Mouse (Mus musculus): ENCODE data around the gene Met. TPM values are rescaled to one million over a fixed set of nuclear protein-coding genes. Genes with fewer than 3 reads are reported as not detected.

The Met gene
- polyA plus RNA-seq, 1 experiment from 2014 or later, result 2.8 TPM

DNA sequence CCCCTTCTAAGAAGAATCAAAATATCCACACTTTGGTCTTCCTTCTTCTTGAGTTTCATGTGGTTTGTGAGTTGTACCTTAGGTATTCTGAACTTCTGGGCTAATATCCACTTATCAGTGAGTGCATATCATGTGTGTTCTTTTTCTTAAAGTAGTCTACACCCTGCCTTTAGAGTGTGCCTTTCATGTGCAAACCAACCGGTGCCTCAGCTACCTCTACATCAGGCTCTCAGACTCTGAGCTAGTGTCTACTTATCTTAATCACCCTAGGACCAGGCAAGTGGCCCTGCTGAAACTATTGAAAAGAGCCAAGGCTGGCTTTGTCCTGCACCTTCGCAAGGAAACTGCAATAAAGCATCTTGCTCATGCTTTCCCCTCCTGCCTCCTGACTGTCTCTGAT lies 97.7 kb downstream of the Met start:
- Histone ChIP-seq H3K4me3 (no peak overlapping the region), H3K4me2 (no peak overlapping the region), H3K27ac (replicated peaks) (no peak overlapping the region), H3K36me3 (no peaks in the 10 kb centered on the region), H3K9me3 (no peaks in the 10 kb centered on the region), H3K27me3 (no peaks in the 10 kb centered on the region), H3K9ac (no peak overlapping the region), H3K4me1 (replicated peaks) (peaks cover 6% of the 10 kb centered on the region)
- 30% methylated on average over 2 of the region's 2 CpGs for WGBS
- ATAC-seq (ENCODE audit: low FRiP score, low read depth), result no peak

GRCm38 (mm10) chr6:17561886-17562285 lies 98.3 kb downstream of the Met start:
- 56% methylated on average over 3 of the region's 3 CpGs for WGBS
- ATAC-seq (ENCODE audit: low FRiP score, low read depth), result no peak

DNA sequence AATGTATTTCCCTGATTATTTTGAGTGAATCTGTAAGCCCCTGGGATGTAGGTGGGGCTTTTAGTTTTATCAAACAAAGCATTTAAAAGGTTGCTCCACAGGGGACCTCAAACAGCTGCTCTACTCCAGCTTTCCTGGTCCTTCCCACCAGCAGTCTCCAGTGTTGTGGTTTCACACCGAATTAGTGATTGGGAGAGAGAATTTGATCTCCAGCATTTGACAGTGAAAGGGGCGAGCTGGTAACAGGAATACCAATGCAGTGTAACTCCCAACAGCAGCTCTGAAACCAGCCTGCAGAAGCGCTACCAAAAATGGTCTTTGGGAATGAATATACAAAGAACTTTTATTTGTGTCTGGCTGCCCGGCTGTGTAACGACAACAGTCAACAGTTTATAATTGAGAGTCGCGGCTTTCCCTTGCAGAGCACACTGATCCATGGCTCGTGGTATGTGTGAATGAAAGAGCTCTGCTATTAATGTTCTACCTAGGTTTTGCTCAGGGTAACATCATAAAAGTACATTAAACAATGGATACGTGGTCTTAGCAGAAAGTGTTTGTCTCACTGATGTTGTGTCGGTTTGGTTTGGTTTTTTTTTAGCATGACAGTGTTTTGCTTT lies 99.0 kb downstream of the Met start:
- WGBS, result 9% methylated on average over 10 of the region's 10 CpGs
- 0 out of 2 replicates have a peak, but pooled peaks have one; percentile 38 for ATAC-seq (ENCODE audit: low FRiP score, low read depth)

More at GRCm38 (mm10) chr6:17561886-17562285, 98.3 kb downstream of the Met start:
- Histone ChIP-seq H3K9ac (no peak overlapping the region), H3K4me2 (no peak overlapping the region), H3K9me3 (no peaks in the 10 kb centered on the region), H3K4me3 (no peak overlapping the region), H3K36me3 (no peaks in the 10 kb centered on the region), H3K4me1 (replicated peaks) (peaks cover 6% of the 10 kb centered on the region), H3K27me3 (no peaks in the 10 kb centered on the region), H3K27ac (replicated peaks) (no peak overlapping the region)

GRCm38 (mm10) chr6:17568702-17569352 lies 105.2 kb downstream of the Met start:
- no peak for ATAC-seq (ENCODE audit: low FRiP score, low read depth)
- Histone ChIP-seq H3K4me1 (replicated peaks) (no peaks in the 10 kb centered on the region), H3K9ac (no peak overlapping the region), H3K4me2 (no peak overlapping the region), H3K27ac (replicated peaks) (no peak overlapping the region), H3K27me3 (no peaks in the 10 kb centered on the region), H3K36me3 (no peaks in the 10 kb centered on the region), H3K4me3 (no peak overlapping the region), H3K9me3 (no peaks in the 10 kb centered on the region)
- WGBS, result 91% methylated on average over 11 of the region's 11 CpGs

More for the DNA sequence above, 99.0 kb downstream of the Met start:
- H3K9ac ChIP-seq, result no peak overlapping the region
- H3K27ac ChIP-seq (replicated peaks), result no peak overlapping the region
- peaks cover 6% of the 10 kb centered on the region for H3K4me1 ChIP-seq (replicated peaks)
- H3K27me3 ChIP-seq, result no peaks in the 10 kb centered on the region
- no peaks in the 10 kb centered on the region for H3K36me3 ChIP-seq
- no peak overlapping the region for H3K4me3 ChIP-seq
- peak overlapping the region; percentile 32 for H3K4me2 ChIP-seq
- H3K9me3 ChIP-seq, result no peaks in the 10 kb centered on the region

- WGBS, result 88% methylated on average over 5 of the region's 5 CpGs
- Histone ChIP-seq H3K4me2 (no peak overlapping the region), H3K9me3 (no peaks in the 10 kb centered on the region), H3K27ac (replicated peaks) (no peak overlapping the region), H3K36me3 (no peaks in the 10 kb centered on the region), H3K4me3 (no peak overlapping the region), H3K9ac (no peak overlapping the region), H3K27me3 (no peaks in the 10 kb centered on the region), H3K4me1 (replicated peaks) (no peaks in the 10 kb centered on the region)
- ATAC-seq (ENCODE audit: low FRiP score, low read depth), result no peak
These were observed 109.6 kb downstream of the Met start for GRCm38 (mm10) chr6:17573227-17573626.

- Histone ChIP-seq H3K4me1 (replicated peaks) (no peaks in the 10 kb centered on the region), H3K4me2 (no peak overlapping the region), H3K27me3 (no peaks in the 10 kb centered on the region), H3K4me3 (no peak overlapping the region), H3K27ac (replicated peaks) (no peak overlapping the region), H3K9me3 (no peaks in the 10 kb centered on the region), H3K36me3 (no peaks in the 10 kb centered on the region), H3K9ac (no peak overlapping the region)
- 66% methylated on average over 2 of the region's 2 CpGs for WGBS
- ATAC-seq (ENCODE audit: low FRiP score, low read depth), result no peak
These were observed 110.1 kb downstream of the Met start for GRCm38 (mm10) chr6:17573732-17574131.

DNA sequence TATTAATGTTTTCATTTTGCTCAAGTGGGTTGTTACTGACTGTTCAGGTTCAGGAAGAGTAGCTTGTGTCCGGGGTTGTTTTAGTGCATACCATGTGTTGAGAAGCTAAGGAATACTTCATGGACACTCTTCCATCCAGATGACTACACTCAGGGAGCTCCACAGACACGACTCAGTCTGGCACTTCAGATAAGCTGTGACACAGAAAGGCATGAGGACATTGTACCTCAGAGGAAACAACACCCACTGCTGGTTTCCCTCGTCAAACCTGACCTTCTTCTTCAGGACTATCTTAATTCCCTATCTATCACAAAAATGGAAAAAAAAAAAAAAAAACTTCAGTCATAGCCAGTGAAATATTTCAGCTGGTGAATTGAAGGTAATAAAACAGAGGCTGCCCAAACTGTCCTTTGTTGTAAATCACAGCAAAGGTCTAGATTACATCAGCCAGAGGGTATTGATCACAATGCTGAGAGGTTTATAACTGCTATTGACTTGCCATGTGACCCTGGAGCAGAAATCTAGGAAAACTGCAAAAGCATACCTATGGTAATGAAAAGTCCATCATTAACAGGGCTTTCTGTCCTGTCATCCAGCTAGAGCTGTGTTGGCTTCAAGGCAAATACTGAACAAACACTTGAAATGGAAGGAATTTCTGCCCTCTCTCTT lies 114.6 kb downstream of the Met start:
- WGBS, result 81% methylated on average over 3 of the region's 3 CpGs
- no peak overlapping the region for H3K4me3 ChIP-seq

GRCm38 (mm10) chr6:17580349-17580748 lies 116.7 kb downstream of the Met start:
- Histone ChIP-seq H3K9me3 (no peaks in the 10 kb centered on the region), H3K36me3 (no peaks in the 10 kb centered on the region), H3K27me3 (no peaks in the 10 kb centered on the region), H3K4me1 (replicated peaks) (no peaks in the 10 kb centered on the region), H3K4me2 (no peak overlapping the region), H3K27ac (replicated peaks) (no peak overlapping the region), H3K4me3 (no peak overlapping the region), H3K9ac (no peak overlapping the region)
- 62% methylated on average over 3 of the region's 3 CpGs for WGBS
- ATAC-seq (ENCODE audit: low FRiP score, low read depth), result no peak

More for the DNA sequence above, 114.6 kb downstream of the Met start:
- no peaks in the 10 kb centered on the region for H3K36me3 ChIP-seq
- no peak for ATAC-seq (ENCODE audit: low FRiP score, low read depth)
- H3K4me2 ChIP-seq, result no peak overlapping the region
- H3K9ac ChIP-seq, result no peak overlapping the region
- H3K4me1 ChIP-seq (replicated peaks), result no peaks in the 10 kb centered on the region
- H3K27ac ChIP-seq (replicated peaks), result no peak overlapping the region
- H3K9me3 ChIP-seq, result no peaks in the 10 kb centered on the region
- no peaks in the 10 kb centered on the region for H3K27me3 ChIP-seq

- peak; percentile 85; the same call in 1 of the 2 replicates for ATAC-seq (ENCODE audit: low FRiP score, low read depth)
- no peaks in the 10 kb centered on the region for H3K9me3 ChIP-seq
- peak overlapping the region; percentile 38 for H3K4me3 ChIP-seq
- H3K27ac ChIP-seq (replicated peaks), result no peak overlapping the region
- H3K27me3 ChIP-seq, result no peaks in the 10 kb centered on the region
- peak overlapping the region; percentile 58 for H3K4me2 ChIP-seq
- H3K9ac ChIP-seq, result peak overlapping the region; percentile 29; the same call in 1 of the 2 replicates
- no peaks in the 10 kb centered on the region for H3K4me1 ChIP-seq (replicated peaks)
- H3K36me3 ChIP-seq, result no peaks in the 10 kb centered on the region
- WGBS, result 31% methylated on average over 13 of the region's 13 CpGs
These were observed 120.4 kb downstream of the Met start for GRCm38 (mm10) chr6:17583982-17584381.

- 0 out of 2 replicates have a peak overlapping the region, but pooled peaks have one; percentile 4 for H3K4me3 ChIP-seq
- H3K27me3 ChIP-seq, result no peaks in the 10 kb centered on the region
- H3K9ac ChIP-seq, result no peak overlapping the region
- 29% methylated on average over 16 of the region's 16 CpGs for whole genome bisulfite sequencing
- H3K4me2 ChIP-seq, result peak overlapping the region; percentile 41
- no peak overlapping the region for H3K27ac ChIP-seq (replicated peaks)
- 0 out of 2 replicates have a peak, but pooled peaks cover 3% of the 10 kb centered on the region for H3K4me1 ChIP-seq (replicated peaks)
- ATAC-seq (ENCODE audit: low FRiP score, low read depth), result peak; percentile 92
- peaks cover 5% of the 10 kb centered on the region; the same call in 1 of the 2 replicates for H3K9me3 ChIP-seq
- H3K36me3 ChIP-seq, result no peaks in the 10 kb centered on the region
These were observed 125.7 kb downstream of the Met start for GRCm38 (mm10) chr6:17589049-17589952.

DNA sequence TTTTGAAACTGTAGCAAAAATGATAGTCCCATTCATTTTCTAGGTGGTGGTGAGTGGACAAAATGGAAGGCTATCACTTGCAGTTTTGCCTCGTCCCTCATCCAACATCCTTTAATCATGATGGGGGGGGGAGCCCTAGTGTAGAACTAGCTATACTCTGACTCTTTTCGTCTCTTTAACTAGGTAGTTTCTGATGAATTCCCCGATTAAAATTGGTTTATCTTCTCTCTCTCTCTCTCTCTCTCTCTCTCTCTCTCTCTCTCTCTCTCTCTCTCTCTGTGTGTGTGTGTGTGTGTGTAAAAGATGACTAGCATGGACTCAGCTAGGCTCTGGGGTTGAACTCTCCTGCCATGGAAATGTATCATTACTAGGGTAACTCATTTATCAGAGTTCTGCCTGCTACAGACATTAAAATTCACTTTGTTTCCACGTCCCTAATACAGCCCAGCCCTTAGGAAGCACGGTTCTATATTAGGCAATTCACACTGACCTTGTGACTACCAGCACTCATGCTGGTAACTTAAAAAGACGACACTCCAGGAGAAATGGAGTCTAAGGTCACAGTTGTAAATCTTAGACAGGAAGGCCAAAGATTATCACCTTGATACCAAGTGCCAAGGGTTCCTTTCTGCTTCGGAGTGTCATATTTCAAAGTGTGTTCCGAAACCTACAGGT lies 126.5 kb downstream of the Met start:
- H3K36me3 ChIP-seq, result no peaks in the 10 kb centered on the region
- H3K4me2 ChIP-seq, result no peak overlapping the region
- H3K9me3 ChIP-seq, result peaks cover 6% of the 10 kb centered on the region; the same call in 1 of the 2 replicates
- 0 out of 2 replicates have a peak, but pooled peaks cover 3% of the 10 kb centered on the region for H3K4me1 ChIP-seq (replicated peaks)
- no peak for ATAC-seq (ENCODE audit: low FRiP score, low read depth)
- H3K27me3 ChIP-seq, result no peaks in the 10 kb centered on the region
- WGBS, result 57% methylated on average over 8 of the region's 8 CpGs
- H3K4me3 ChIP-seq, result no peak overlapping the region
- H3K27ac ChIP-seq (replicated peaks), result no peak overlapping the region
- no peak overlapping the region for H3K9ac ChIP-seq

All from hindbrain, embryonic 15.5 days (tissue).